Mouse (Mus musculus) c-Kit-positive CD71-positive TER-119-positive erythroid progenitor cells, embryonic 14.5 days (primary cell): ENCODE measurements around the gene Rflna.
A peak's percentile ranks its signal among the peaks of the same experiment; 100 is the strongest.

Experiments used
- DNase-seq: peaks from one replicate; pipeline ENCODE4 v3.0.0-alpha.2; 2013; ENCODE audit warnings: low spot score

Gene Rflna

DNA sequence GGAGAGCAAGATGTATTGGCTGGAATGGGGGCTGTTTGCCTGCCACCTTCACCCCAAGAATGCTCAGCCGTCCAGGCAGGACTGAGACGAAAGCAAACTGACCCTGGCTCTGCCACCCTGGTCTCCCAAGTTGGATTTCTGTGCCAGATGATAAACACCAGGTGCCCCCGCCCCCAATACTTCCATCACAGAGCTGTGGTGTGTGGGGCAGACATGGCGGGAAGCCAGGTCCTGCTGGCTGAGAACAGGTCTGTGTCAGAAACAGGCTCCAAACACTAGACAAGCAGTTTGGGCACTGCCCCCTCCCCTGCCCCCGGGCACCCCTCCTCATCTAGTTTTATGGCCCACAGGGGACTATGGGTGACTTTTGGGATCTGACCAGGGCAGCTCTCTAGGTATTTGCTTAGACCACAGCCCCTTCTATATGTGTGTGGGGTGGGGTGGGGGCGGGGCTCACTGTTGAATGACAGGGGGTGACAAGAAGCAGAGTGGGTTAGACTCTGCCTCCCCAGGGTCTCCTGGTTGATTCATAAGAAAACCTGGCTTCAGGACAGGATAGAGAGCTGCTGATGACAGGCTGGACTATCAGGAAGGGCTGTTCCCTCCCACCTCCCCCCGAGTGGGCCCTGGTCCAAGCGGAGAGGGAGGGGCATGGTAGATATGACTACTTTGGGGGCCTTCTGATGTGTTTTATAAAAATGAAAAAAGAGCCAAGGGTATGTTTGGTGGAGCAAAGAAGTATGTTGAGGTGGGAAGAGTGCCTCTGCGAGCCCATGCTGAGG lies 3.0 kb downstream of the Rflna start:
- DNase-seq = no peak

DNA sequence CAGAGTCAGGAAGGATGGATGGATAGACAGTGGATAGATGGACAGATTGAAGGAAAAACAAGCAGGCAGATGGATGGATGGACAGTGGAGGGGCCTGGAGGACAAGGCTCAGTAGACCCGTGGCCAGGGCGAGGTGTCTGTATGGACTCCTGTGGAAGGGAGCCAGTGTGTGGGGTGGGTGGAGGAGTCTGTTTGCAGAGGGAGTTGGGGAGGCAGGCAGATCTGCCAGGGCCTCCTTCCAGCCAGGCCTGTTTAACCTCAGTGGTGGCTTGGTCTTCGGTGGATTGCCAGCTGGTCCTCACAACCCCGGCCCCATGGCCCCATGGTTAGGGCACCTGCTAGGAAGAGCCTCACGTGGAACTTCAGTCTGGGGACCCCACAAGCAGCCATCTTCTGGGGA lies 3.9 kb downstream of the Rflna start:
- DNase-seq = no peak

DNA sequence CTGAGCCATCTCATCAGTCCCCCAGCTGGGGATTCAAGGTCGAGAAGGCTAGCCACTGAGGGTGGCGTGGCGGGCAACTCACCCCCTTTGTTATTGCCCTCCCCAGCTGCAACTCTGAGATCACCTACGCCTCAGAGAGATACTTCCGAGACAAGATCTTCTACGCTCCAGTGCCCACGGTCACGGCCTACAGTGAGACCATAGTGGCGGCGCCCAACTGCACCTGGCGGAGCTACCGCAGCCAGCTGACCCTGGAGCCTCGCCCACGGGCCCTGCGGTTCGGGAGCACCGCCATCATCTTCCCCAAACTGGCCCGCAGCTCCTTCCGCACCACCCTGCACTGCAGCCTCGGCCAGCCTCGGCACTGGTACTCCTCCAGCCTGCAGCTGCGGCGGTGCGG lies 8.1 kb downstream of the Rflna start:
- DNase-seq = no peak

DNA sequence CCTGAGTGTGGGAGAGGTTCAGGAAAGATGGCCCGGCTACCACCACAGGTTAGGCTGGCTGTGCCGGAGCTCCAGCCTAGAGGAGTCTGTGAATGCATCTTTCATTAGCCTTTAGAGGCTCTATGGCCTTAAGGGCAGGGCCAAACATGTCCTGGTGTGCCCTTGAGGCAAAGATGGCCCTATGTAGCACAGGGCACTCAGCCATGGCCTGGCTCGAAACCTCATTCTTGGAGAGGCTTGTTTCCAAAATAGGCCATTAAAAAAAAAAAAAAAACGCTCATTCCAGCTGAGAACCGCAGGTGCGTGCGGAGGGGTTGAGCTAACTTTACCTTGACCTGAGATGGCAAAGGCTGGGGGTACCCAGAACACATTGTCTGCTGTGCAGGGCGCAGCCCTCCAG lies 8.6 kb downstream of the Rflna start:
- DNase-seq = no peak

DNA sequence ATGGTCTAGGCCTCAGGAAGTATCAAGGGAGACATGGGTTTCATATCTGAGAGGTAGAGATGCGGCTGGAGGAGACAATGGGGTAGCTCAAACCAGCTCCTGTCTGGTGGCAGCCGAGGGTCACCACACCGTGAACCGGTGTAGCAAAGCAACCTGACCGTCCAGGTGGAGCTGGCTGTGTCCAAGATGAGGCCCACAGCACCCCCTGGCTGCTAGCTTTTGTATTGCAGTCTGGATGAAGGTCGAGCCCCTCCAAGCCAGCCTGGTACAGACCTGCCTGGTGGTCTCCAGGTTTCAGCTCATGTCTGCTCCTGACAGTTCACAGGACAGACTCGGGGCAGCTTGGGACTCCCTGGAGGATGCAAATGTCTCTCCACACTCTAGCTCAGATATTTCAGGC lies 11.5 kb downstream of the Rflna start:
- DNase-seq = peak; percentile 23

DNA sequence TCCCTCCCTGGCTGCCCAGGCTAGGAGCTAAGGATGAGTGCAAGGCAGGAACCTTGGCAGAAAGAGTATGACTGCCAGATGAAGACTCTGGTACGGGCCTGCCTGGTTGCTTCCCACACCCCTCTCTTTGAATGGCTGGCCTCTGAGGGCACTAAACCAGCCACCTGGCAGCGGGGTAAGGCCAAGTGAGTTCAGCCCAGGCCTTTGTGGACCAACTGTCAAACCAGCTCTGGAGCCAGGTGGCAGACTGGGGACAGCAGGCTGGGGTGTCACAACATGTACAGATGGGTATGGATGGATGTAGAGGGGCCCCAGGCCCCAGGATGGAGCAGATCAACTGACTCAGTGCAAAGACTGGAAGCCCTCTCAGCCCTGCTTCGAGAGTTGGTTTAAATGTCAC lies 12.0 kb downstream of the Rflna start:
- no peak for DNase-seq

DNA sequence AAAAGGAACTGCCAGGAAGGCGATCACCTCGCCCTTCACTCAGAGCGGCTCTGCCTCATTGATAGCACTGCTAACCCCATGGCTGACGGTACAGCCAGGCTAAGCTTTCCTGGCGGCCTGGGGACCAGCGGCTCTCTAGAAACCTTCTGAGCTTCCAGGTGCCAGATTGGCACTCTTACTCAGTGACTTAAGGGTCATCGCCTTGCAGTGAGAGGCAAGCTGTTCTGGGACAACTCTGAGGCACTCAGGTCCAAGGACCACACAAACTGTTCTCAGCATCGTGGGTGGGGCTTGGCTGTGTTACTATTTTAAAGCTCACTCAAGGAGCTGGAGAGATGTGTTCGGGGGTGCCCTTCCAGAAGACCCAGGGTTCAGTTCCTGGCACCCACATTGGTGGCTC lies 12.6 kb downstream of the Rflna start:
- DNase-seq = no peak

DNA sequence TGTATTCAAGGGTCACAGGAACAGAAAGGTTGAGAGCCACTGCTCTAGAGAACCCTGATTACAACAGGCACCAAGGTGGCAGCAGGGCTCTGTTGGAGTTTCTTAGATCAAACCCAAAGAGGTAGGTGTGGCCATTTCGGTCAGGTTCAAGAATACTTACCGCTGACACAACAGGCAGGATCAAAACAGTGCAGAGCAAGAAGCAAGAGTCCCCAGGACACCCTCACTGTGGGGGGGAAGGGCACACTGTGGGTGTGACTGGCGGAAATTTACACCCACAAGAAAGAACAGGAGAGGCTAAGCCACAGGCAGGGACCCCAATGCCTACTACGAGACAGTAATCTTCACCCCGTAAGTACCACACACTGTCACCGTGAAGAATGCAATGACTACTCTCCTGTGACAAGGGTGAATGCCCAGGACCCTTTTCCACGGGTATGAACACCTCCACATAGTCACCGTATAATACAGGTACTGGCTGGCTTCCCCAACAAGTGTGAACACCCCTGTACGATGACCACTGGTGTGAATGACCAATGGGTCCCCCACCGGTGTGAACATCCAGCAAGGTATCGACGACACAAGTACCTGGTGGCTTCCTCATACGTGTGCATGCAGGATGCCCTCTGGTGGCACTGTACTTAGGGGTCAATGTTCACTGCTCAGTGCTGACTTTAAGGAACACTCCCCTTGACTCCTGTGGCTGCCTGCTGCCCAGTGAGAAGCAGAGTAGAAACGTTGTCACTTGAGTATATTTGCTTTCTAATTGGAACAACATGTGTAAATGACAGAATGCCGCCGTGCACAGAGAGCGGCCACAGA lies 13.6 kb downstream of the Rflna start:
- DNase-seq = no peak

DNA sequence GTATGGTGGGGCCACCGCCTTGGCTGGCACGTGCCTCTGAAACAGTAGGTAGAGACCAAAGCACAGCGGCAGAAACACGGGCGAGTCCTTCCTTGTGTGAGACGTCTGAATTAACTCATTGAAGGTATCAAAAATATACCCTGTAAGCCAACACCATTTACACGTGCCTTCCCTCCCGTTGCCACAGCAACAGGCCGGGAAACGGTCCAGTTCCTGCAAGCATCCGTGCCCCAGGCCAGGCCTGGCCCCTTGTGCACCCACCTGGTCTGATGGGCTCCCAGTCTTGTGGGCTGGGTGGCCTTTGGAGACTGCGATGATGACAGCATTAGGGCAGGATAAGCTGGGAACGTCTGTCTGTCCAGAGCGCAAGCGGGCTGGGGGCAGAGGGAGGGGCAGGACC lies 14.3 kb downstream of the Rflna start:
- no peak for DNase-seq

DNA sequence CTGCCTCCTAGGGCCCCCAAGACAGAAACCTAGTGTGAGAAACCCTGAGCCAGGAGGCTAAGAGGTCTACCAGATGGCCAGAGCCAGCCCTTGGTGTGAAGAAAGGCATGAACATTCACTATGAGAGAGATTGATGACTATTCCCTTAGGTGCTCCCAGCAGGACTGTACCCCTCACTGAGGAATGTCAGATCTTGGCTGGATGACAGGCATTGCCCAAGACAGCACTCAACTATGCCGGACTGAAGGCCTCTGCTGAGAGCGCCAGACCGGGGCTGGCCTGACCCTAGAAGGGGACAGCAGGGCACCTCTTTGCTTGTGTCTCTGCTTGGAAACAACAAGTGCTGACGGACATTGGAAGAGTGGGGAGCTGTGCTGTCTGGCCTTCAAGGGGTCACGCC lies 16.1 kb downstream of the Rflna start:
- no peak for DNase-seq

DNA sequence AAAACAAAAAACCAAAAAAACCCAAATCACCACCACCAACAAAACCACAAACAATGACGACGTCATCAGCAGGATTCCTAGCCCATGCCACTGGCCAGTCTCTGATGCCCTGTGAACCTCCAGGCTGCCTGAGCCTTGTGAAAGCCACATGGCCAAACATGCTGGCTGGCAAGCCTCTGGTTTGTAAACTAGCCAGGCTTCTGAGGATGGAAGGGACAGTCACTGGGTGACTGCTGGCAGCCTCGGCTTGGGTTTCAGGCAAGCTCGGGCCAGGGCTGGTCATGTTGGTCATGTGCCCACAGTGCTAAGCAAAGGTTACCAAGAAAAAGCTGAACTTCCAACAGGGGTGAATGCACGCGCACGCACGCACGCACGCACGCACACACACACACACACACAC lies 18.3 kb downstream of the Rflna start:
- DNase-seq = no peak

DNA sequence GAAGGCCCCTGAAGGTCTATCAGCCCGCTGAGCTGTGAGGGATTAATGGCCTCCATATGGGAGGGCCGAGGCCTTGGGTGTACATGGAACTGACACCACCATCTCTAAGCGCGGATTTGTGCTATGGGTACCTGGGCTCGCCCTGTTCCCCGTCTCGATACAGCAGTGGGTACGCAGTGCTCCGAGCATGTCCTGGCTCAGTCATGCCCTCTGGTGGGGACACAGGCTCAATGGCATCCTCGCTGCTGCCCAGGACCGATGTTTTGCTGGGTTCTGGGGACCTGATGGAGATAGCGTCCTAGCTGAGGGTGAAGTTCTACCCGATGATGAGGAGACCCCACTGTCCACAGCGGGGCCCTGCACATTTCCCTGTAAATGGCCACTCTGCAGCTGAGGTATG lies 21.0 kb downstream of the Rflna start:
- no peak for DNase-seq

DNA sequence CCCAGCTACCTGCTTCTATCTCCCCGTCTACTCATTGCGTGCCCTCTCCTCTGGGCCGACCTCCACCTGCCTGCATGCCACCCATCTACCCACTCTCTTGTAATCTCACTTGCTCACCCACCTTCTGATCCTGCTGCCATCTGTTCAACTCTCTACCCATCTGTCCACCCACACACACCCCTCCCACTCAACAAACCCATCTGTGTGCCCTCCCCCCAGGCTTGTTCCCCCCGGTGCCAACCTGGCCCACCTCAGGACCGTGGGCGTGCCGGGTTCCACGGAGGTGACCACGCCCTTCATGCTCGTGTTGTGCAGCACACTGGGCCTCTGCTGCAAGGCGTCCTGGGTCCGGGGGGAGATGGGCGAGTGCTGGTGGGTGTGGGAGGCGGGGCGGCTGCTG lies 25.4 kb downstream of the Rflna start:
- no peak for DNase-seq

DNA sequence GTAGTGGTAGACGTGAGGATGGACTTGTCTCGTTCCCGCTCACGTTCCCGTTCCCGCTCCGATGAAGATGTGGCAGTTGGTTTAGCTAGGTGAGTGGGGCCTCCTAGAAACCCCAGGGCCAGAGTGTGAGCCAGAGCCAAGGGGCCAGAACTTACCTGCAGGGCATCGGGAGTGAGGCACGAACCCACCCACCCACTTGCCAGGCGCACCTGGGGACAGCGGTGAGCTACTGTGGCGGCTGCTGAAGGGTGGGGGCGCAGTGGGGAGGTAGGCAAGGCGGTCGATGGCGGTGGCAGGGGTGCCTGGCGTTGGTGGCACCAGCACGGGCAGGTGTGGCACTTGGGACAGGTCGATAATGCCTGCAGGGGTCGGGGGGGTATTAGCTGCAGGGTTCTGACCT lies 25.9 kb downstream of the Rflna start:
- DNase-seq = no peak

DNA sequence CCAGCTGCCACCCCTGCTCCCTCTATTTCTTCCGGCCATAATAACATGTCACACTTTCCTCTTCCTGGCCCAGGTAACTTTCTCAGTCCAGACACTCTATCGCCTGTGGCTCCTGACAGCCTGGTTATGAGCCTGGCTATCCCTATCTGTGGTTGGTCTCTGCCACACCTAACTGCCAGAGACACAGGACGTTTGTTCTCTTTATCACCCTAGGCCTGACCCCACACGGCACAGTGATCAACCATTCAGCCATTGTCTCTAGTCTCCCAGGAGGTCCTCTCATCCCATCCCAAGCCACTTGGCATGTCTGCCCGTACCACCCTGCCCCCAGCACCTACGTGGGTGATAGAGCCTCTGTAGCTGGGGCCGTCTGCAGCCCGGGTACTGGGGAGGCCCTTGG lies 33.5 kb downstream of the Rflna start:
- no peak for DNase-seq

DNA sequence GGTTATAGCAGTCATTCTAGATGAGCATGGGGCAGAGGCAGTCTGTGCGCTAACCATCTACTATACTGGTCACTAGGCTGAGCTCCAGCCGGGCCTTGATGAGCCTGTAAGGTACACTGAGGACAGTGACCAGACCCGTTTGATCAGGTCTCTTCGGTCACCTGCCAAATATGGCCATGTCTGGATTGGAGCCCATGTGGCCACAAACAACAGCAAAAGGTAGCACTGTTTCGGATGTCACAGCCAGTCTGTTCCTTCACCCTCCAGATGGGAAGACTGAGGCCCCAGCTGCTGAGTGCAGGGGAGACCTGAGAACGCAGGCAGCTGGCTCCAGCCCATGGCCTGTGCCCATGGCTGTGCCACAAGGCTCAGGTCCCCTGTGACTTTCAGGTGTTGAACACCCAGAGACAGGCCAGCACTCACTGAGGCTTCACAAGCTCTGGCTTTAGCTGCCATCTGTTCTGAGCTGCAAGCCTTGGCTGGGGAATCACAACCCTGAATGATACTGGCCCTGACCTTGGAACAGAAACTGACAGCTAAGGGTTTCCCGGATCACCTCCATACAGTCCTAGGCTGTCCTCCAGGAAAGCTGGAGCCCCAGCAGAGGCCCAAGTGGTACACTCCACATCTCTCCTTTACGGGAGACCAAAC lies 36.5 kb downstream of the Rflna start:
- no peak for DNase-seq

DNA sequence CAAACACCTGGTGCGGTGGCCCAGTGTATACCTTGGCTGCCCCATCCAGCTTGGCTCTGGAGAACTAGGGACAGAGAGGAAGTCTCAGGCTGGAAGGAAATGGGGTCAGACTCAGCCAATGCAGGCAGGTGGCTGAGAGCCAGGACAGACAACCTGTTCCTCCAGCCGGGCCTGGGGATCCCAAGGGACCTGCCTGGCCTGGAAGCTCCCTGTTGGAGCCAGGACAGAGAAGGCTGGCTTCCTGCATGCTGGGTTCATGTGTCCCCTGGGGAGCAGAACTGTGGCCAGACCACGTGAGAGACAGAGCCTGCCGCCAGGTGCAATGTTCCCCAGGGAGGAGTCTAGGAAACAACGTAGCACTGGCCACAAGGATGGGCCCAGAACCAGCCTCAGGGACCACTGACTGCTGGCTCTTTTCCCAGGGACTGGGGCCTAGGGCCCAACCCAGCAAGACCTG lies 37.1 kb downstream of the Rflna start:
- DNase-seq = no peak

DNA sequence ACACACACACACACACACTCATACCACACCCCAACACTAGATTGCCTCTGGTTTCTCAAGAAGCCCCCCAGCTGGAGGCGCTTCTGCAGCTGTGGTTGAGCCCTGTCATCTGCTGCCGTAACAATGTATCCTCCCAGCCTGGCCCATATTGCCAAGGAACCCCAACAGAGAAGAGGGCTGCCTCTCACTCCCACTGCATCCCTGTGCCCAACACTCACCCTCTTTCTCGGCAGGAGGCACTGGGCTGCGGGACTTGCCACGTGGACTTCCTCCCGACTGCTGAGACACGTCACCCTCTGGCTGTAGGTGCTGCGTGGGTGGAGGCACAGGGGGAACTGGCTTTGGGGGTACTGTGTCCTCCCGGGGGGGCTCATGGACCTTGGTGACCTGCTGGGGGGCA lies 38.6 kb downstream of the Rflna start:
- DNase-seq = no peak

DNA sequence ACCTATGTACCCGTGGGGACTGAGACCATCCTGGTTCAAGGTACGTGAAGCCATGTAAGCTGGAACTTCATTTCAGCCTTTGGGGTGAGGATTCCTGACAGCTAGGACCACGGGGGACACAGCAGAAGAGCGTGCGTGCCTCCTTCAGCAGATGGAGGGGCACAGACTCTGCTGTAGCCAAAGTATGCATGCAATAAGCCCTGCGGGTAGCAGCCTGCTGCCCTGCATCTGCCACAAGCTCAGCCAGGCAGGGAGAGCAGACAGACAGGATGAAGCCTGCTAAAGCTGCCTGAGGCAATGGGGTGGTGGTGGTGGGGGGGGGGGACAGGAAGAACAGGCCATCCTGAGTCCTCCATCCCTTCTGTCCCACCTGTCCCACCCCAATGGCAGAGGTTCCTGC lies 40.4 kb downstream of the Rflna start:
- no peak for DNase-seq

DNA sequence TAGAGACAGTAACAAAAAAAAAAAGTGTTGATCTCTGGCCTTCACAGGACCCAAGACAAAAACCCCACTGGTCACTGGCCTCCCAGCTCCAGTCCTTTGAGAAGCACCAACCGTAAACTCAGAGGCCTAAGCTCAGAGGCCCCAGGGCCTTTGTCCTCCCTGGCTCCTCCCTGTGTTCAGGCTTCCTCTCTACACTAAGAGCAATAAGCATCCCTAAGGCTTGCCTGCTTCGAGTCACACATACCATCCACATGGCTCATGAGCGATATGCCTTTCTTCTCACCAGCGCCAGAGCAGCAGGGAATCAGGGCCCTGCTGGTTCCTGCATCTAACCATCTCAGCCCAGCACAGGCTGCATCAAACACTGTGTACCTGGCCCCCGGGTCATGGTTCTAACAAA lies 42.2 kb downstream of the Rflna start:
- DNase-seq = no peak

DNA sequence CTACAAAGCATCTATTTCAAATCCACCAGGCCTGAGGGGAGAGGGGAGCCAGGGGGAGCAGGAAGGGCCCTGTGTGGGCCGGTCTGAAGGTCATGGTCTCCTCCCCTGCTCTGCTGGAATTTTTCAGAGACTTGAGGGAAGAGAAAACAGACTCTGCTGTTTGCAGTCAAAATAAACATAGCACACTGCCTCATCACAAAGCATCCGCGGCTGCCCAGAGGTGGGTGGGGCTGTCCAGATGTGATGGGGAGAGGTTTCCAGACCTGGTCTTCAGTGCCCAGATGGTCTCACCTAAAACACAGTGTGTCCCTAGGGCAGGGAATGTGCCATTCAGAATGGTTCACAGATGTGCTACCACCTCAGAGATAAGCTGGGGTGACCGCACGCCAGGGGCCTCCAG lies 43.4 kb downstream of the Rflna start:
- no peak for DNase-seq

DNA sequence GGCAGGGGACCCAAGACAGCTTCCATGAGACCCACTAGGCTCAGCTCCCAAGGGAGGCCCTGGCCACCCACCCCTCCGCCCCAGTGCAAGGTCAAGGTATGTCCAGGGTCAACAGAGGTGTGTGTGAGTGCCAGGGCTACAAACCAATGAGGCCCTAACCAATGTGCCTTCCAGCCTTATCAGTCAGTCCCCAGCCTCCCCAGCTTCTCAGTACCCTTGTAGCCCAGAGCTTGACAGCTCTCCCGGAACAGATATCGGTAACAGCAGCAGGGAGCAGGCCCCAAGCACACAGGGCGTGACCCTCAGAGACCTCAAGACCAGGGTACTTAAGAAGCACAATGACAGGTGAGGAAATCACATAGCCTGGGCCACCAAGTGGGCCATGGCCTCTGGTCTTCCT lies 46.5 kb downstream of the Rflna start:
- DNase-seq = peak; percentile 83

DNA sequence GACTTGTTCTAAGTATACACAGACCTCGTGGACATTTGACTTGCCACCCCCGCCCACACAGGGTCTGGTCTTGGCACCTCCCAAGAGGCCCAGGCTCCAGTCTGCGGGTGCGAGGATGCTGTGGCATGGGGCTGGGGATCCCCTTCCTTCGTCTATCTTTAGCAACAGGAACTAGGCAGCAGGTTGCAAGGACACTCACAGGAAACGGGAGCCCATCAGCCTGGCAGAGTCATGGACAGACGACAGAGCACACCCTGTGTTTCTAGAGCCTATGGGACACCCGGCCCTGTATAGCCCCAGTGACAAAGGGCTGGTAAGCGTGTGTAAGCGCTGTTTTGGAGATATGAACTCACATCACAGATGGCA lies 49.2 kb downstream of the Rflna start:
- DNase-seq = no peak
